Mouse (Mus musculus) monocyte, adult 5-6 weeks (primary cell): ENCODE measurements around the gene Slc8a1. TPM values are rescaled to one million over a fixed set of nuclear protein-coding genes. Genes with fewer than 3 reads are reported as not detected.

Experiments
- ATAC-seq: fragments of 153-309, 156-312 bp; replicated peaks from 2 replicates; pipeline ENCODE4 v1.8.0; 2017; ENCODE audit warnings: mild to moderate bottlenecking; ENCODE audit not compliant: low TSS enrichment, insufficient number of reproducible peaks, severe bottlenecking, poor library complexity, low FRiP score
- total RNA-seq: library from RNA; stranded (forward); fragments of 200-1000, 200-491, 200-594 nt; gene quantifications from 3 replicates; pipeline ENCODE4 v1.2.3, GENCODE M21; 2017

Gene Slc8a1
- total RNA-seq, 1 experiment from 2014 or later = 109 TPM

GRCm38 (mm10) chr17:81479807-81480206 is 258.4 kb downstream of the Slc8a1 start:
- ATAC-seq = no peak

GRCm38 (mm10) chr17:81477420-81477819 is 260.8 kb downstream of the Slc8a1 start:
- no peak for ATAC-seq

- ATAC-seq = no peak
These were observed 264.8 kb downstream of the Slc8a1 start for GRCm38 (mm10) chr17:81473363-81473762.

- no peak for ATAC-seq
These were observed 269.2 kb downstream of the Slc8a1 start for GRCm38 (mm10) chr17:81468941-81469340.

- no peak for ATAC-seq
These were observed 278.8 kb downstream of the Slc8a1 start for GRCm38 (mm10) chr17:81459379-81459778.

- no peak for ATAC-seq
These were observed 282.2 kb downstream of the Slc8a1 start for GRCm38 (mm10) chr17:81455977-81456376.

- ATAC-seq = no peak
These were observed 282.9 kb downstream of the Slc8a1 start for GRCm38 (mm10) chr17:81455269-81455668.

GRCm38 (mm10) chr17:81441463-81441862 is 296.7 kb downstream of the Slc8a1 start, which contains the start of gene Gm11096:
TSS of gene Gm11096 (plus strand) at chr17:81441763.
- ATAC-seq = no peak

- no peak for ATAC-seq
These were observed 305.0 kb downstream of the Slc8a1 start for GRCm38 (mm10) chr17:81433148-81433547.

GRCm38 (mm10) chr17:81432733-81433132 is 305.4 kb downstream of the Slc8a1 start:
- no peak for ATAC-seq

- ATAC-seq = no peak
These were observed 310.9 kb downstream of the Slc8a1 start for GRCm38 (mm10) chr17:81427245-81427644.

GRCm38 (mm10) chr17:81424256-81424912 is 313.8 kb downstream of the Slc8a1 start:
- ATAC-seq = no peak

GRCm38 (mm10) chr17:81419802-81420459 is 318.2 kb downstream of the Slc8a1 start:
- ATAC-seq = no peak

- no peak for ATAC-seq
These were observed 321.6 kb downstream of the Slc8a1 start for GRCm38 (mm10) chr17:81416361-81417114.

- no peak for ATAC-seq
These were observed 325.4 kb downstream of the Slc8a1 start for GRCm38 (mm10) chr17:81412736-81413135.

GRCm38 (mm10) chr17:81404225-81404624 is 334.0 kb downstream of the Slc8a1 start:
- ATAC-seq = no peak

GRCm38 (mm10) chr17:81403121-81403520 is 335.1 kb downstream of the Slc8a1 start:
- ATAC-seq = no peak

- no peak for ATAC-seq
These were observed 335.5 kb downstream of the Slc8a1 start for GRCm38 (mm10) chr17:81402636-81403035.

- ATAC-seq = no peak
These were observed 337.8 kb downstream of the Slc8a1 start for GRCm38 (mm10) chr17:81400377-81400776.

- no peak for ATAC-seq
These were observed 340.7 kb downstream of the Slc8a1 start for GRCm38 (mm10) chr17:81397434-81397833.
